ENCODE assay signal across 14 mouse cellular contexts in the genomic region with DNA sequence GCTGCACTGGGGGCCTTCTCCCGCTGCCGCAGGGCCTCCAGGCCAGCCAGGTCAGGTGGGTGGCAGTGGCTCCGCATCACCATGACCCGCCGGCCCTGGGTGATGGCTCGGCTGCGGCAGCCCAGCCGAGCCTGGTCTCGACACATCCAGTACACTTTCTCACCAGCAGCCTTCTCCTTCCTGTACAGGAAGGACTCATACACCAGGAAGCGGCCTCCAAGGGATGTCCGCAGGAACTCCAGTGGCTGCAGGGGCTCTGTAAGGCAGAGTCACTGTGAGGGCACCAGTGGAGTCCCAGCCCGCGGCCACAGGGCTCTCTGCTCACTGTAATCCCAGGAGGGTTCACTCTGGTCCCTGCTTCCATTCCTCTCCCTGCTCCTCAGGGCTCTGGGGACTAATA. TPM values are rescaled to one million over a fixed set of nuclear protein-coding genes. Genes with fewer than 3 reads are reported as not detected.
A peak's percentile ranks its signal among the peaks of the same experiment; 100 is the strongest.
DNase-seq lines count a peak whose midpoint lies in the region; ATAC-seq and TF ChIP-seq lines count a peak whose summit lies in the region.
"Had no signal": no experiment of that assay in that cellular context is flagged by ENCODE, and none has a peak within 500 bp of the region (broad histone marks: within the 10 kb centered on the region; RNA-seq: fewer than 3 reads in every experiment).

No protein-coding gene starts in this region.

- no peak overlapping the region for H3K9ac ChIP-seq in heart, embryonic 16.5 days (ENCODE audit: low read length)
- H3K9ac ChIP-seq in midbrain, embryonic 11.5 days (ENCODE audit: low read length): no peak overlapping the region
- no peak overlapping the region for H3K9ac ChIP-seq in midbrain, postnatal 0 days (replicated peaks; ENCODE audit: low read length, poor library complexity, severe bottlenecking)
- no peak overlapping the region for H3K9ac ChIP-seq in kidney, embryonic 15.5 days
- no peak overlapping the region for H3K9ac ChIP-seq in stomach, postnatal 0 days (ENCODE audit: low read length)
- no peak overlapping the region for H3K9ac ChIP-seq in forebrain, embryonic 15.5 days (replicated peaks)
- no peak overlapping the region for H3K9ac ChIP-seq in intestine, embryonic 16.5 days (ENCODE audit: low read depth, low read length)
- H3K9ac ChIP-seq: embryonic facial prominence, embryonic 12.5 days; hindbrain, embryonic 15.5 days; limb, embryonic 13.5 days had no signal

- H3K4me2 ChIP-seq in heart, embryonic 16.5 days (ENCODE audit: low read depth, low read length): no peak overlapping the region
- H3K4me2 ChIP-seq in midbrain, embryonic 11.5 days: no peak overlapping the region
- no peak overlapping the region for H3K4me2 ChIP-seq in midbrain, postnatal 0 days (ENCODE audit: low read depth, low read length, poor library complexity, severe bottlenecking)
- no peak overlapping the region for H3K4me2 ChIP-seq in kidney, embryonic 15.5 days
- no peak overlapping the region for H3K4me2 ChIP-seq in stomach, postnatal 0 days (replicated peaks; ENCODE audit: low read depth)
- H3K4me2 ChIP-seq in forebrain, embryonic 15.5 days (replicated peaks): no peak overlapping the region
- no peak overlapping the region for H3K4me2 ChIP-seq in intestine, embryonic 16.5 days (ENCODE audit: low read depth, low read length)
- H3K4me2 ChIP-seq: embryonic facial prominence, embryonic 12.5 days; hindbrain, embryonic 15.5 days; limb, embryonic 13.5 days had no signal

- DNase-seq in heart, postnatal 4 days: no peak
- peak; percentile 73 for DNase-seq in midbrain, embryonic 11.5 days (ENCODE audit: low spot score, missing footprints)
- DNase-seq in midbrain, postnatal 0 days (ENCODE audit: low spot score): no peak
- no peak for DNase-seq in stomach, postnatal 0 days (ENCODE audit: low spot score)
- DNase-seq: right cerebral cortex, postnatal 14 days had no signal

- TF ChIP-seq CTCF in midbrain, postnatal 0 days (IDR thresholded peaks at IDR 0.05): no peak
- no peak for TF ChIP-seq CTCF in stomach, postnatal 0 days (IDR thresholded peaks at IDR 0.05; ENCODE audit: low read depth)

- H3K4me3 ChIP-seq in heart, embryonic 16.5 days (ENCODE audit: low read length): no peak overlapping the region
- no peak overlapping the region for H3K4me3 ChIP-seq in midbrain, embryonic 11.5 days (ENCODE audit: low read depth, low read length)
- H3K4me3 ChIP-seq in midbrain, postnatal 0 days (ENCODE audit: low read depth, low read length): no peak overlapping the region
- H3K4me3 ChIP-seq in kidney, embryonic 15.5 days (replicated peaks): no peak overlapping the region
- H3K4me3 ChIP-seq in stomach, postnatal 0 days (ENCODE audit: low read depth, low read length): no peak overlapping the region
- H3K4me3 ChIP-seq in forebrain, embryonic 15.5 days: no peak overlapping the region
- H3K4me3 ChIP-seq in intestine, embryonic 16.5 days (ENCODE audit: low read length): no peak overlapping the region
- H3K4me3 ChIP-seq: embryonic facial prominence, embryonic 12.5 days; hindbrain, embryonic 15.5 days; limb, embryonic 13.5 days; megakaryocyte, embryonic 14.5 days; myocyte had no signal

- no peak for ATAC-seq in heart, embryonic 16.5 days (replicated peaks; ENCODE audit: extremely low read depth, insufficient read depth, low FRiP score)
- 0 out of 2 replicates have a peak, but pooled peaks have one; percentile 19 for ATAC-seq in midbrain, embryonic 11.5 days (ENCODE audit: low FRiP score)
- ATAC-seq in midbrain, postnatal 0 days (ENCODE audit: low FRiP score): no peak
- no peak for ATAC-seq in kidney, embryonic 15.5 days (replicated peaks; ENCODE audit: low FRiP score)
- 0 out of 2 replicates have a peak, but pooled peaks have one; percentile 22 for ATAC-seq in stomach, postnatal 0 days (ENCODE audit: low FRiP score, low TSS enrichment)
- ATAC-seq in forebrain, embryonic 15.5 days (replicated peaks): no peak
- no peak; the same call in 1 of the 2 replicates for ATAC-seq in intestine, embryonic 16.5 days

- peak overlapping the region; percentile 60; the same call in 1 of the 2 replicates for H3K27ac ChIP-seq in heart, embryonic 16.5 days (ENCODE audit: low read length)
- no peak overlapping the region; the same call in 1 of the 2 replicates for H3K27ac ChIP-seq in midbrain, embryonic 11.5 days (ENCODE audit: low read depth, low read length)
- no peak overlapping the region for H3K27ac ChIP-seq in midbrain, postnatal 0 days (ENCODE audit: low read depth, low read length)
- peak overlapping the region; percentile 51; the same call in 1 of the 2 replicates for H3K27ac ChIP-seq in kidney, embryonic 15.5 days
- 0 out of 2 replicates have a peak overlapping the region, but pooled peaks have one; percentile 24 for H3K27ac ChIP-seq in stomach, postnatal 0 days (replicated peaks)
- H3K27ac ChIP-seq in forebrain, embryonic 15.5 days (replicated peaks): no peak overlapping the region
- H3K27ac ChIP-seq in intestine, embryonic 16.5 days (ENCODE audit: low read length): no peak overlapping the region
- H3K27ac ChIP-seq: embryonic facial prominence, embryonic 12.5 days; hindbrain, embryonic 15.5 days; limb, embryonic 13.5 days had no signal

- WGBS in heart, embryonic 16.5 days: 88% methylated on average over 13 of the region's 13 CpGs
- 97% methylated on average over 13 of the region's 13 CpGs for WGBS in midbrain, embryonic 11.5 days
- WGBS in midbrain, postnatal 0 days: 90% methylated on average over 13 of the region's 13 CpGs
- 82% methylated on average over 13 of the region's 13 CpGs for WGBS in kidney, embryonic 15.5 days
- 83% methylated on average over 13 of the region's 13 CpGs for WGBS in stomach, postnatal 0 days
- 93% methylated on average over 13 of the region's 13 CpGs for WGBS in forebrain, embryonic 15.5 days
- 91% methylated on average over 13 of the region's 13 CpGs for WGBS in intestine, embryonic 16.5 days

- no peaks in the 10 kb centered on the region for H3K9me3 ChIP-seq in heart, embryonic 16.5 days (replicated peaks; ENCODE audit: control insufficient read depth, low read length)
- no peaks in the 10 kb centered on the region for H3K9me3 ChIP-seq in midbrain, embryonic 11.5 days (ENCODE audit: control insufficient read depth, low read length)
- H3K9me3 ChIP-seq in midbrain, postnatal 0 days (ENCODE audit: low read length): no peaks in the 10 kb centered on the region
- no peaks in the 10 kb centered on the region for H3K9me3 ChIP-seq in kidney, embryonic 15.5 days (replicated peaks)
- H3K9me3 ChIP-seq in stomach, postnatal 0 days (ENCODE audit: control insufficient read depth, low read length): no peaks in the 10 kb centered on the region
- no peaks in the 10 kb centered on the region for H3K9me3 ChIP-seq in forebrain, embryonic 15.5 days
- H3K9me3 ChIP-seq in intestine, embryonic 16.5 days (ENCODE audit: control insufficient read depth, low read length): no peaks in the 10 kb centered on the region
- H3K9me3 ChIP-seq: embryonic facial prominence, embryonic 12.5 days; hindbrain, embryonic 15.5 days; limb, embryonic 13.5 days; megakaryocyte, embryonic 14.5 days had no signal

- TF ChIP-seq EP300 in stomach, postnatal 0 days (optimal IDR thresholded peaks at IDR 0.05): no peak

- H3K36me3 ChIP-seq in heart, embryonic 16.5 days (ENCODE audit: control insufficient read depth, insufficient read depth): peaks cover 54% of the 10 kb centered on the region
- peaks cover 55% of the 10 kb centered on the region for H3K36me3 ChIP-seq in midbrain, embryonic 11.5 days (ENCODE audit: control insufficient read depth, insufficient read depth, low read length)
- peaks cover 79% of the 10 kb centered on the region for H3K36me3 ChIP-seq in midbrain, postnatal 0 days (ENCODE audit: insufficient read depth, low read length)
- peaks cover 95% of the 10 kb centered on the region for H3K36me3 ChIP-seq in kidney, embryonic 15.5 days
- H3K36me3 ChIP-seq in stomach, postnatal 0 days (ENCODE audit: control insufficient read depth, insufficient read depth, low read length): peaks cover 29% of the 10 kb centered on the region
- peaks cover 84% of the 10 kb centered on the region for H3K36me3 ChIP-seq in forebrain, embryonic 15.5 days
- H3K36me3 ChIP-seq in intestine, embryonic 16.5 days (ENCODE audit: control insufficient read depth, insufficient read depth, low read length): peaks cover 17% of the 10 kb centered on the region

- no peaks in the 10 kb centered on the region for H3K4me1 ChIP-seq in heart, embryonic 16.5 days (ENCODE audit: control insufficient read depth, insufficient read depth, low read length)
- H3K4me1 ChIP-seq in midbrain, embryonic 11.5 days (ENCODE audit: control insufficient read depth, insufficient read depth, low read length): no peaks in the 10 kb centered on the region
- no peaks in the 10 kb centered on the region for H3K4me1 ChIP-seq in midbrain, postnatal 0 days (ENCODE audit: insufficient read depth, low read length)
- no peaks in the 10 kb centered on the region for H3K4me1 ChIP-seq in kidney, embryonic 15.5 days
- H3K4me1 ChIP-seq in stomach, postnatal 0 days (replicated peaks; ENCODE audit: control insufficient read depth, insufficient read depth): no peaks in the 10 kb centered on the region
- no peaks in the 10 kb centered on the region for H3K4me1 ChIP-seq in forebrain, embryonic 15.5 days
- no peaks in the 10 kb centered on the region for H3K4me1 ChIP-seq in intestine, embryonic 16.5 days (ENCODE audit: control insufficient read depth, insufficient read depth, low read length)
- H3K4me1 ChIP-seq: embryonic facial prominence, embryonic 12.5 days; hindbrain, embryonic 15.5 days; limb, embryonic 13.5 days had no signal

- H3K27me3 ChIP-seq in heart, embryonic 16.5 days (ENCODE audit: control insufficient read depth, insufficient read depth, low read length): no peaks in the 10 kb centered on the region
- H3K27me3 ChIP-seq in midbrain, embryonic 11.5 days (ENCODE audit: control insufficient read depth, insufficient read depth, low read length): no peaks in the 10 kb centered on the region
- H3K27me3 ChIP-seq in midbrain, postnatal 0 days (ENCODE audit: insufficient read depth, low read length): no peaks in the 10 kb centered on the region
- H3K27me3 ChIP-seq in kidney, embryonic 15.5 days: no peaks in the 10 kb centered on the region
- H3K27me3 ChIP-seq in stomach, postnatal 0 days (ENCODE audit: control insufficient read depth, insufficient read depth, low read length): no peaks in the 10 kb centered on the region
- H3K27me3 ChIP-seq in forebrain, embryonic 15.5 days: no peaks in the 10 kb centered on the region
- no peaks in the 10 kb centered on the region for H3K27me3 ChIP-seq in intestine, embryonic 16.5 days (replicated peaks; ENCODE audit: control insufficient read depth, insufficient read depth, low read length)
- H3K27me3 ChIP-seq: embryonic facial prominence, embryonic 12.5 days; hindbrain, embryonic 15.5 days; limb, embryonic 13.5 days; megakaryocyte, embryonic 14.5 days had no signal

RNA-seq across cellular contexts. Expression of a gene that starts 10.1 kb away (rescaled TPM):
- 1.8 and 3.7 TPM in 2 replicates for polyA plus RNA-seq in heart, embryonic 16.5 days (2015; fragmentation: Nextera tagmentation; extraction: Ambion mirVana)
- total RNA-seq in heart, postnatal 4 days (2021): not detected
- polyA plus RNA-seq in midbrain, embryonic 11.5 days (2014; fragmentation: Nextera tagmentation; extraction: Ambion mirVana): 0.58 and 0.63 TPM in 2 replicates
- total RNA-seq in midbrain, postnatal 0 days (2014; rRNA removed): 0.38 and 2.5 TPM in 2 replicates
- polyA plus RNA-seq in midbrain, postnatal 0 days (2015; fragmentation: Nextera tagmentation; extraction: Ambion mirVana): 1.3 TPM in 2 replicates
- 1.9 and 2.2 TPM in 2 replicates for polyA plus RNA-seq in kidney, embryonic 15.5 days (2015; fragmentation: Nextera tagmentation; extraction: Ambion mirVana)
- 2.7 and 3.0 TPM in 2 replicates for polyA plus RNA-seq in stomach, postnatal 0 days (2015; fragmentation: Nextera tagmentation; extraction: Ambion mirVana)
- 0.48 and 0.50 TPM in 2 replicates for polyA plus RNA-seq in forebrain, embryonic 15.5 days (2015; fragmentation: Nextera tagmentation; extraction: Ambion mirVana)
- 0.44 and 0.51 TPM in 2 replicates for polyA plus RNA-seq in intestine, embryonic 16.5 days (2015; fragmentation: Nextera tagmentation; extraction: Ambion mirVana)

RNA-seq across cellular contexts. Expression of a gene that starts 15.0 kb away (rescaled TPM):
- 16.8 and 19.8 TPM in 2 replicates for polyA plus RNA-seq in heart, embryonic 16.5 days (2015; fragmentation: Nextera tagmentation; extraction: Ambion mirVana)
- total RNA-seq in heart, postnatal 4 days (2021): 10 to 100 TPM; 19.1 to 19.3 TPM
- 29.5 and 30.2 TPM in 2 replicates for polyA plus RNA-seq in midbrain, embryonic 11.5 days (2014; fragmentation: Nextera tagmentation; extraction: Ambion mirVana)
- 83.6 and 103 TPM in 2 replicates for total RNA-seq in midbrain, postnatal 0 days (2014; rRNA removed)
- 66.0 and 73.8 TPM in 2 replicates for polyA plus RNA-seq in midbrain, postnatal 0 days (2015; fragmentation: Nextera tagmentation; extraction: Ambion mirVana)
- 19.8 and 23.8 TPM in 2 replicates for polyA plus RNA-seq in kidney, embryonic 15.5 days (2015; fragmentation: Nextera tagmentation; extraction: Ambion mirVana)
- 26.3 and 28.0 TPM in 2 replicates for polyA plus RNA-seq in stomach, postnatal 0 days (2015; fragmentation: Nextera tagmentation; extraction: Ambion mirVana)
- polyA plus RNA-seq in forebrain, embryonic 15.5 days (2015; fragmentation: Nextera tagmentation; extraction: Ambion mirVana): 39.4 and 39.7 TPM in 2 replicates
- polyA plus RNA-seq in intestine, embryonic 16.5 days (2015; fragmentation: Nextera tagmentation; extraction: Ambion mirVana): 23.5 and 25.3 TPM in 2 replicates

RNA-seq across cellular contexts. Expression of a gene that starts 15.7 kb away (rescaled TPM):
- polyA plus RNA-seq in heart, embryonic 16.5 days (2015; fragmentation: Nextera tagmentation; extraction: Ambion mirVana): 42.2 and 46.9 TPM in 2 replicates
- total RNA-seq in heart, postnatal 4 days (2021): 10 to 100 TPM; 32.8 to 33.4 TPM
- 125 and 142 TPM in 2 replicates for polyA plus RNA-seq in midbrain, embryonic 11.5 days (2014; fragmentation: Nextera tagmentation; extraction: Ambion mirVana)
- 248 and 253 TPM in 2 replicates for total RNA-seq in midbrain, postnatal 0 days (2014; rRNA removed)
- 188 TPM in 2 replicates for polyA plus RNA-seq in midbrain, postnatal 0 days (2015; fragmentation: Nextera tagmentation; extraction: Ambion mirVana)
- polyA plus RNA-seq in kidney, embryonic 15.5 days (2015; fragmentation: Nextera tagmentation; extraction: Ambion mirVana): 89.5 and 91.0 TPM in 2 replicates
- 24.2 and 27.3 TPM in 2 replicates for polyA plus RNA-seq in stomach, postnatal 0 days (2015; fragmentation: Nextera tagmentation; extraction: Ambion mirVana)
- 162 and 164 TPM in 2 replicates for polyA plus RNA-seq in forebrain, embryonic 15.5 days (2015; fragmentation: Nextera tagmentation; extraction: Ambion mirVana)
- polyA plus RNA-seq in intestine, embryonic 16.5 days (2015; fragmentation: Nextera tagmentation; extraction: Ambion mirVana): 44.5 and 44.9 TPM in 2 replicates

RNA-seq across cellular contexts. Expression of a gene that starts 29.6 kb away (rescaled TPM):
- polyA plus RNA-seq in heart, embryonic 16.5 days (2015; fragmentation: Nextera tagmentation; extraction: Ambion mirVana): 29.7 and 33.3 TPM in 2 replicates
- total RNA-seq in heart, postnatal 4 days (2021): 10 to 100 TPM; 16.6 to 16.7 TPM
- polyA plus RNA-seq in midbrain, embryonic 11.5 days (2014; fragmentation: Nextera tagmentation; extraction: Ambion mirVana): 29.3 and 33.7 TPM in 2 replicates
- total RNA-seq in midbrain, postnatal 0 days (2014; rRNA removed): 18.3 and 18.4 TPM in 2 replicates
- polyA plus RNA-seq in midbrain, postnatal 0 days (2015; fragmentation: Nextera tagmentation; extraction: Ambion mirVana): 18.0 and 18.3 TPM in 2 replicates
- 48.4 and 56.3 TPM in 2 replicates for polyA plus RNA-seq in kidney, embryonic 15.5 days (2015; fragmentation: Nextera tagmentation; extraction: Ambion mirVana)
- 17.1 and 17.6 TPM in 2 replicates for polyA plus RNA-seq in stomach, postnatal 0 days (2015; fragmentation: Nextera tagmentation; extraction: Ambion mirVana)
- 26.7 and 28.4 TPM in 2 replicates for polyA plus RNA-seq in forebrain, embryonic 15.5 days (2015; fragmentation: Nextera tagmentation; extraction: Ambion mirVana)
- 36.9 and 44.6 TPM in 2 replicates for polyA plus RNA-seq in intestine, embryonic 16.5 days (2015; fragmentation: Nextera tagmentation; extraction: Ambion mirVana)

RNA-seq across cellular contexts. Expression of a gene that starts 30.2 kb away (rescaled TPM):
- polyA plus RNA-seq in heart, embryonic 16.5 days (2015; fragmentation: Nextera tagmentation; extraction: Ambion mirVana): 4.3 and 5.9 TPM in 2 replicates
- 1 to 10 TPM; 1.2 to 2.2 TPM for total RNA-seq in heart, postnatal 4 days (2021)
- polyA plus RNA-seq in midbrain, embryonic 11.5 days (2014; fragmentation: Nextera tagmentation; extraction: Ambion mirVana): 20.4 and 20.9 TPM in 2 replicates
- total RNA-seq in midbrain, postnatal 0 days (2014; rRNA removed): 94.8 and 96.5 TPM in 2 replicates
- polyA plus RNA-seq in midbrain, postnatal 0 days (2015; fragmentation: Nextera tagmentation; extraction: Ambion mirVana): 128 and 133 TPM in 2 replicates
- polyA plus RNA-seq in kidney, embryonic 15.5 days (2015; fragmentation: Nextera tagmentation; extraction: Ambion mirVana): 35.0 and 37.4 TPM in 2 replicates
- polyA plus RNA-seq in stomach, postnatal 0 days (2015; fragmentation: Nextera tagmentation; extraction: Ambion mirVana): 15.9 and 16.4 TPM in 2 replicates
- 30.7 and 31.9 TPM in 2 replicates for polyA plus RNA-seq in forebrain, embryonic 15.5 days (2015; fragmentation: Nextera tagmentation; extraction: Ambion mirVana)
- polyA plus RNA-seq in intestine, embryonic 16.5 days (2015; fragmentation: Nextera tagmentation; extraction: Ambion mirVana): 9.8 and 14.9 TPM in 2 replicates

Comparison
In these comparisons a context has a peak if more than half of its experiments do, and no peak if none do; other contexts are left out.
1. ATAC-seq: peak in midbrain, embryonic 11.5 days (single experiment) and stomach, postnatal 0 days (single experiment); none in heart, embryonic 16.5 days (single experiment), midbrain, postnatal 0 days (single experiment), kidney, embryonic 15.5 days (single experiment), forebrain, embryonic 15.5 days (single experiment) and intestine, embryonic 16.5 days (single experiment).
2. H3K27ac ChIP-seq: peak in heart, embryonic 16.5 days (single experiment), kidney, embryonic 15.5 days (single experiment) and stomach, postnatal 0 days (single experiment); none in midbrain, embryonic 11.5 days (single experiment), midbrain, postnatal 0 days (single experiment), forebrain, embryonic 15.5 days (single experiment) and intestine, embryonic 16.5 days (single experiment).